Mouse (Mus musculus): ENCODE data around the gene Slc27a3. TPM values are rescaled to one million over a fixed set of nuclear protein-coding genes. Genes with fewer than 3 reads are reported as not detected.
"Not testable (repeated sequence)": the region's sequence is repeated elsewhere in the genome, so short reads cannot be mapped to it uniquely, and the experiment has no call there.

Gene Slc27a3
- polyA plus RNA-seq, 1 experiment from 2014 or later, result 23.6 TPM

- H3K9ac ChIP-seq (replicated peaks; ENCODE audit: low read length); DNase-seq; H3K9me3 ChIP-seq (ENCODE audit: control insufficient read depth, low read length); H3K4me3 ChIP-seq (replicated peaks; ENCODE audit: low read depth, low read length); ATAC-seq (ENCODE audit: low FRiP score, low TSS enrichment); H3K27ac ChIP-seq (replicated peaks; ENCODE audit: low read depth, low read length); H3K4me2 ChIP-seq (ENCODE audit: low read length); H3K4me1 ChIP-seq (ENCODE audit: control insufficient read depth, insufficient read depth, low read length); H3K27me3 ChIP-seq (ENCODE audit: control insufficient read depth, insufficient read depth, low read length): not testable (repeated sequence)
- WGBS, result 57% methylated on average over 2 of the region's 2 CpGs
- H3K36me3 ChIP-seq (ENCODE audit: control insufficient read depth, insufficient read depth, low read length), result peaks cover 34% of the 10 kb centered on the region
These were observed 46.9 kb downstream of the Slc27a3 start for GRCm38 (mm10) chr3:90342853-90343252.

GRCm38 (mm10) chr3:90340177-90340576 is 49.6 kb downstream of the Slc27a3 start:
- no peak for DNase-seq
- Histone ChIP-seq H3K27ac (replicated peaks; ENCODE audit: low read depth, low read length) (no peak overlapping the region), H3K4me1 (ENCODE audit: control insufficient read depth, insufficient read depth, low read length) (no peaks in the 10 kb centered on the region), H3K36me3 (ENCODE audit: control insufficient read depth, insufficient read depth, low read length) (peaks cover 20% of the 10 kb centered on the region), H3K4me2 (ENCODE audit: low read length) (no peak overlapping the region), H3K9me3 (ENCODE audit: control insufficient read depth, low read length) (no peaks in the 10 kb centered on the region; the same call in 1 of the 2 replicates), H3K4me3 (replicated peaks; ENCODE audit: low read depth, low read length) (no peak overlapping the region), H3K9ac (replicated peaks; ENCODE audit: low read length) (no peak overlapping the region), H3K27me3 (ENCODE audit: control insufficient read depth, insufficient read depth, low read length) (no peaks in the 10 kb centered on the region)
- ATAC-seq (ENCODE audit: low FRiP score, low TSS enrichment), result no peak

GRCm38 (mm10) chr3:90338190-90338589 is 51.5 kb downstream of the Slc27a3 start:
- Histone ChIP-seq H3K9ac (replicated peaks; ENCODE audit: low read length) (no peak overlapping the region), H3K9me3 (ENCODE audit: control insufficient read depth, low read length) (no peaks in the 10 kb centered on the region; the same call in 1 of the 2 replicates)
- DNase-seq, result no peak

GRCm38 (mm10) chr3:90335517-90335916 is 54.2 kb downstream of the Slc27a3 start:
- no peak for DNase-seq
- Histone ChIP-seq H3K9ac (replicated peaks; ENCODE audit: low read length) (no peak overlapping the region), H3K9me3 (ENCODE audit: control insufficient read depth, low read length) (no peaks in the 10 kb centered on the region), H3K36me3 (ENCODE audit: control insufficient read depth, insufficient read depth, low read length) (no peaks in the 10 kb centered on the region), H3K4me3 (replicated peaks; ENCODE audit: low read depth, low read length) (no peak overlapping the region), H3K27ac (replicated peaks; ENCODE audit: low read depth, low read length) (no peak overlapping the region), H3K27me3 (ENCODE audit: control insufficient read depth, insufficient read depth, low read length) (no peaks in the 10 kb centered on the region), H3K4me2 (ENCODE audit: low read length) (no peak overlapping the region), H3K4me1 (ENCODE audit: control insufficient read depth, insufficient read depth, low read length) (no peaks in the 10 kb centered on the region)
- no peak for ATAC-seq (ENCODE audit: low FRiP score, low TSS enrichment)

More at GRCm38 (mm10) chr3:90338190-90338589, 51.5 kb downstream of the Slc27a3 start:
- H3K27ac ChIP-seq (replicated peaks; ENCODE audit: low read depth, low read length), result no peak overlapping the region
- no peak overlapping the region for H3K4me3 ChIP-seq (replicated peaks; ENCODE audit: low read depth, low read length)
- no peaks in the 10 kb centered on the region for H3K4me1 ChIP-seq (ENCODE audit: control insufficient read depth, insufficient read depth, low read length)
- H3K27me3 ChIP-seq (ENCODE audit: control insufficient read depth, insufficient read depth, low read length), result no peaks in the 10 kb centered on the region
- WGBS, result 78% methylated on average over 3 of the region's 3 CpGs
- no peak for ATAC-seq (ENCODE audit: low FRiP score, low TSS enrichment)
- H3K4me2 ChIP-seq (ENCODE audit: low read length), result no peak overlapping the region
- H3K36me3 ChIP-seq (ENCODE audit: control insufficient read depth, insufficient read depth, low read length), result peaks cover 12% of the 10 kb centered on the region

Other genes starting within 250 kb of the Slc27a3 start
- 1,026 and 1,236 TPM in 2 replicates for gene Rps27, start 176.3 kb downstream of the Slc27a3 start, polyA plus RNA-seq (2014; fragmentation: Nextera tagmentation; extraction: Ambion mirVana)
- gene Rab13, start 176.2 kb downstream of the Slc27a3 start, polyA plus RNA-seq (2014; fragmentation: Nextera tagmentation; extraction: Ambion mirVana), result 10.7 and 11.7 TPM in 2 replicates
- 102 and 114 TPM in 2 replicates for gene Jtb, start 158.3 kb downstream of the Slc27a3 start, polyA plus RNA-seq (2014; fragmentation: Nextera tagmentation; extraction: Ambion mirVana)
- gene Creb3l4, start 146.4 kb downstream of the Slc27a3 start, polyA plus RNA-seq (2014; fragmentation: Nextera tagmentation; extraction: Ambion mirVana), result 2.1 and 2.7 TPM in 2 replicates
- 44.0 and 46.6 TPM in 2 replicates for gene Slc39a1, start 141.8 kb downstream of the Slc27a3 start, polyA plus RNA-seq (2014; fragmentation: Nextera tagmentation; extraction: Ambion mirVana)
- 11.4 and 12.9 TPM in 2 replicates for gene Crtc2, start 135.8 kb downstream of the Slc27a3 start, polyA plus RNA-seq (2014; fragmentation: Nextera tagmentation; extraction: Ambion mirVana)
- 7.3 and 7.6 TPM in 2 replicates for gene Dennd4b, start 124.8 kb downstream of the Slc27a3 start, polyA plus RNA-seq (2014; fragmentation: Nextera tagmentation; extraction: Ambion mirVana)
- gene Gatad2b, start 96.8 kb downstream of the Slc27a3 start, polyA plus RNA-seq (2014; fragmentation: Nextera tagmentation; extraction: Ambion mirVana), result 16.0 and 22.9 TPM in 2 replicates
- gene Ints3, start 43.7 kb upstream of the Slc27a3 start, polyA plus RNA-seq (2014; fragmentation: Nextera tagmentation; extraction: Ambion mirVana), result 32.3 and 35.0 TPM in 2 replicates
- gene Npr1, start 75.9 kb upstream of the Slc27a3 start, polyA plus RNA-seq (2014; fragmentation: Nextera tagmentation; extraction: Ambion mirVana), result 0.65 and 2.3 TPM in 2 replicates
- 271 and 282 TPM in 2 replicates for gene Ilf2, start 86.2 kb upstream of the Slc27a3 start, polyA plus RNA-seq (2014; fragmentation: Nextera tagmentation; extraction: Ambion mirVana)
- gene Snapin, start 101.1 kb upstream of the Slc27a3 start, polyA plus RNA-seq (2014; fragmentation: Nextera tagmentation; extraction: Ambion mirVana), result 89.7 and 92.8 TPM in 2 replicates
- 135 and 145 TPM in 2 replicates for gene Chtop, start 119.6 kb upstream of the Slc27a3 start, polyA plus RNA-seq (2014; fragmentation: Nextera tagmentation; extraction: Ambion mirVana)
- gene S100a1, start 124.5 kb upstream of the Slc27a3 start, polyA plus RNA-seq (2014; fragmentation: Nextera tagmentation; extraction: Ambion mirVana), result 8.2 and 8.3 TPM in 2 replicates
- gene S100a13, start 124.5 kb upstream of the Slc27a3 start, polyA plus RNA-seq (2014; fragmentation: Nextera tagmentation; extraction: Ambion mirVana), result 5.9 and 8.0 TPM in 2 replicates
- gene S100a14, start 136.9 kb upstream of the Slc27a3 start, polyA plus RNA-seq (2014; fragmentation: Nextera tagmentation; extraction: Ambion mirVana), result not detected in 2 replicates
- gene S100a16, start 147.3 kb upstream of the Slc27a3 start, polyA plus RNA-seq (2014; fragmentation: Nextera tagmentation; extraction: Ambion mirVana), result 25.3 and 32.5 TPM in 2 replicates
- gene S100a3, start 170.6 kb upstream of the Slc27a3 start, polyA plus RNA-seq (2014; fragmentation: Nextera tagmentation; extraction: Ambion mirVana), result not detected in 2 replicates
- not detected in 2 replicates for gene S100a2, start 200.3 kb upstream of the Slc27a3 start, polyA plus RNA-seq (2014; fragmentation: Nextera tagmentation; extraction: Ambion mirVana)
- not detected in 2 replicates for gene Gm42674, start 212.0 kb upstream of the Slc27a3 start, polyA plus RNA-seq (2014; fragmentation: Nextera tagmentation; extraction: Ambion mirVana)
- gene S100a4, start 213.8 kb upstream of the Slc27a3 start, polyA plus RNA-seq (2014; fragmentation: Nextera tagmentation; extraction: Ambion mirVana), result 1.5 TPM in 1 of 2 replicates, not detected in the other
- gene S100a5, start 218.6 kb upstream of the Slc27a3 start, polyA plus RNA-seq (2014; fragmentation: Nextera tagmentation; extraction: Ambion mirVana), result not detected in 2 replicates
- 4.6 and 32.0 TPM in 2 replicates for gene S100a6, start 222.9 kb upstream of the Slc27a3 start, polyA plus RNA-seq (2014; fragmentation: Nextera tagmentation; extraction: Ambion mirVana)